ENCODE assay signal across 8 mouse cellular contexts in genomic region chr13:28544003-28544818, GRCm38 (mm10).
DNase-seq lines count a peak whose midpoint lies in the region; ATAC-seq lines count a peak whose summit lies in the region.

No protein-coding gene starts in this region.

- no peaks in the 10 kb centered on the region for H3K27me3 ChIP-seq in heart, embryonic 11.5 days (ENCODE audit: control insufficient read depth, insufficient read depth, low read length)
- H3K27me3 ChIP-seq in forebrain, embryonic 12.5 days: no peaks in the 10 kb centered on the region
- no peaks in the 10 kb centered on the region for H3K27me3 ChIP-seq in kidney, embryonic 16.5 days (ENCODE audit: insufficient read depth, low read length)
- no peaks in the 10 kb centered on the region for H3K27me3 ChIP-seq in neural tube, embryonic 14.5 days (ENCODE audit: control insufficient read depth, insufficient read depth, low read length)

- H3K27ac ChIP-seq in heart, embryonic 11.5 days (ENCODE audit: low read depth, low read length): no peak overlapping the region
- H3K27ac ChIP-seq in forebrain, embryonic 12.5 days: peak overlapping the region; percentile 75
- peak overlapping the region; percentile 92 for H3K27ac ChIP-seq in kidney, embryonic 16.5 days (ENCODE audit: low read length)
- H3K27ac ChIP-seq in neural tube, embryonic 14.5 days (ENCODE audit: low read depth, low read length): peak overlapping the region; percentile 76

- no peaks in the 10 kb centered on the region for H3K9me3 ChIP-seq in heart, embryonic 11.5 days (replicated peaks; ENCODE audit: control insufficient read depth, low read length)
- no peaks in the 10 kb centered on the region for H3K9me3 ChIP-seq in forebrain, embryonic 12.5 days
- H3K9me3 ChIP-seq in kidney, embryonic 16.5 days (ENCODE audit: low read length): 0 out of 2 replicates have a peak, but pooled peaks cover 3% of the 10 kb centered on the region
- H3K9me3 ChIP-seq in neural tube, embryonic 14.5 days (ENCODE audit: control insufficient read depth, low read length): no peaks in the 10 kb centered on the region

- H3K4me1 ChIP-seq in heart, embryonic 11.5 days (ENCODE audit: control insufficient read depth, insufficient read depth, low read length): peaks cover 4% of the 10 kb centered on the region; the same call in 1 of the 2 replicates
- peaks cover 24% of the 10 kb centered on the region for H3K4me1 ChIP-seq in forebrain, embryonic 12.5 days
- peaks cover 39% of the 10 kb centered on the region for H3K4me1 ChIP-seq in kidney, embryonic 16.5 days (ENCODE audit: insufficient read depth, low read length)
- H3K4me1 ChIP-seq in neural tube, embryonic 14.5 days (ENCODE audit: control insufficient read depth, insufficient read depth, low read length): peaks cover 21% of the 10 kb centered on the region; the same call in 1 of the 2 replicates

- intact Hi-C loops in heart, postnatal 25 days (cut with DNase I): no loop called here

- 0 out of 2 replicates have a peak, but pooled peaks have one; percentile 42 for ATAC-seq in heart, embryonic 11.5 days (replicated peaks; ENCODE audit: insufficient number of reproducible peaks, low FRiP score, low TSS enrichment)
- peak; percentile 64 for ATAC-seq in forebrain, embryonic 12.5 days (ENCODE audit: low FRiP score)
- peak; percentile 95 for ATAC-seq in kidney, embryonic 16.5 days (ENCODE audit: low FRiP score, low TSS enrichment)
- peak; percentile 74 for ATAC-seq in neural tube, embryonic 14.5 days (ENCODE audit: low read depth)

- no peak overlapping the region; the same call in 1 of the 2 replicates for H3K4me2 ChIP-seq in heart, embryonic 11.5 days
- peak overlapping the region; percentile 39 for H3K4me2 ChIP-seq in forebrain, embryonic 12.5 days
- H3K4me2 ChIP-seq in kidney, embryonic 16.5 days (replicated peaks; ENCODE audit: low read depth, low read length): peak overlapping the region; percentile 40
- H3K4me2 ChIP-seq in neural tube, embryonic 14.5 days (ENCODE audit: low read depth, low read length): peak overlapping the region; percentile 35; the same call in 1 of the 2 replicates

- DNase-seq in heart, postnatal 25 days (ENCODE audit: low spot score): no peak
- peak; percentile 59 for DNase-seq in NIH3T3 (ENCODE audit: low read depth)
- no peak for DNase-seq in c-Kit-positive CD71-positive TER-119-positive erythroid progenitor cells, embryonic 14.5 days (ENCODE audit: low spot score)
- no peak for DNase-seq in spleen, adult 18-20 months

- no peaks in the 10 kb centered on the region for H3K36me3 ChIP-seq in heart, embryonic 11.5 days (ENCODE audit: control insufficient read depth, insufficient read depth, low read length)
- peaks cover 6% of the 10 kb centered on the region; the same call in 1 of the 2 replicates for H3K36me3 ChIP-seq in forebrain, embryonic 12.5 days (replicated peaks)
- no peaks in the 10 kb centered on the region for H3K36me3 ChIP-seq in kidney, embryonic 16.5 days (ENCODE audit: insufficient read depth, low read length)
- H3K36me3 ChIP-seq in neural tube, embryonic 14.5 days (ENCODE audit: control insufficient read depth, insufficient read depth, low read length): no peaks in the 10 kb centered on the region

- WGBS in heart, embryonic 11.5 days (ENCODE audit: insufficient replicate concordance): 41% methylated on average over 16 of the region's 17 CpGs
- WGBS in forebrain, embryonic 12.5 days: 7% methylated on average over 17 of the region's 17 CpGs
- WGBS in kidney, embryonic 16.5 days: 27% methylated on average over 17 of the region's 17 CpGs
- 11% methylated on average over 16 of the region's 17 CpGs for WGBS in neural tube, embryonic 14.5 days

- H3K4me3 ChIP-seq in heart, embryonic 11.5 days (ENCODE audit: low read depth, low read length): no peak overlapping the region
- no peak overlapping the region for H3K4me3 ChIP-seq in forebrain, embryonic 12.5 days (replicated peaks)
- peak overlapping the region; percentile 13; the same call in 1 of the 2 replicates for H3K4me3 ChIP-seq in kidney, embryonic 16.5 days (ENCODE audit: low read length)
- peak overlapping the region; percentile 21 for H3K4me3 ChIP-seq in neural tube, embryonic 14.5 days (ENCODE audit: low read depth, low read length)

- H3K9ac ChIP-seq in heart, embryonic 11.5 days (ENCODE audit: low read depth, low read length): no peak overlapping the region
- peak overlapping the region; percentile 33; the same call in 1 of the 2 replicates for H3K9ac ChIP-seq in forebrain, embryonic 12.5 days
- H3K9ac ChIP-seq in kidney, embryonic 16.5 days (replicated peaks; ENCODE audit: low read length): no peak overlapping the region; the same call in 1 of the 2 replicates
- H3K9ac ChIP-seq in neural tube, embryonic 14.5 days (replicated peaks; ENCODE audit: low read depth, low read length): peak overlapping the region; percentile 37; the same call in 1 of the 2 replicates

Comparison
In these comparisons a context has a peak if more than half of its experiments do, and no peak if none do; other contexts are left out.
1. ATAC-seq: peak in every context shown above with its lines; median percentile 95 in kidney, embryonic 16.5 days; 74 in neural tube, embryonic 14.5 days; 64 in forebrain, embryonic 12.5 days; 42 in heart, embryonic 11.5 days.
2. H3K4me3 ChIP-seq: peak in kidney, embryonic 16.5 days (single experiment) and neural tube, embryonic 14.5 days (single experiment); none in heart, embryonic 11.5 days (single experiment) and forebrain, embryonic 12.5 days (single experiment).
3. H3K9ac ChIP-seq: peak in forebrain, embryonic 12.5 days (single experiment) and neural tube, embryonic 14.5 days (single experiment); none in heart, embryonic 11.5 days (single experiment) and kidney, embryonic 16.5 days (single experiment).